Mouse (Mus musculus) neural tube, embryonic 14.5 days (tissue): ENCODE results near the gene Cdk1. TPM values are rescaled to one million over a fixed set of nuclear protein-coding genes. Genes with fewer than 3 reads are reported as not detected.

Experiments
- ATAC-seq: fragments of 200-750 bp; cut with Nextera tagmentation; 2 replicates; pipeline ENCODE4 v1.8.0; 2017; ENCODE audit warnings: low read depth, mild to moderate bottlenecking, moderate TSS enrichment, moderate library complexity
- H3K27ac ChIP-seq: fragments of 300-500 bp; sonication (generic); 2 replicates; pipeline ENCODE4 v1.5.1; 2014; ENCODE audit warnings: low read depth, mild to moderate bottlenecking, control low read depth, low read length, moderate library complexity, mixed read lengths
- H3K27me3 ChIP-seq: fragments of 300-500 bp; sonication (generic); 2 replicates; pipeline ENCODE4 v1.6.1; 2014; ENCODE audit warnings: low read length; ENCODE audit not compliant: control insufficient read depth, insufficient read depth
- H3K36me3 ChIP-seq: fragments of 300-500 bp; sonication (generic); 2 replicates; pipeline ENCODE4 v1.6.1; 2014; ENCODE audit warnings: low read length, mixed read lengths; ENCODE audit not compliant: control insufficient read depth, insufficient read depth
- H3K4me1 ChIP-seq: fragments of 300-500 bp; sonication (generic); 2 replicates; pipeline ENCODE4 v1.6.1; 2014; ENCODE audit warnings: low read length; ENCODE audit not compliant: control insufficient read depth, insufficient read depth
- H3K4me2 ChIP-seq: fragments of 300-500 bp; sonication (generic); 2 replicates; pipeline ENCODE4 v1.6.1; 2014; ENCODE audit warnings: mild to moderate bottlenecking, low read depth, low read length, control low read depth
- H3K4me3 ChIP-seq: fragments of 300-500 bp; sonication (generic); 2 replicates; pipeline ENCODE4 v1.5.1; 2014; ENCODE audit warnings: low read depth, low read length, control low read depth, mixed read lengths
- H3K9ac ChIP-seq: fragments of 300-500 bp; sonication (generic); replicated peaks from 2 replicates; pipeline ENCODE4 v1.6.1; 2014; ENCODE audit warnings: low read depth, mild to moderate bottlenecking, control low read depth, low read length, mixed read lengths
- H3K9me3 ChIP-seq: fragments of 300-500 bp; sonication (generic); 2 replicates; pipeline ENCODE4 v1.6.1; 2016; ENCODE audit warnings: low read length; ENCODE audit not compliant: control insufficient read depth
- WGBS: fragments of 180-500 bp; shearing (Covaris S2); extraction: QIAGEN DNeasy Blood & Tissue Kit; methylation state at CpG from one replicate; pipeline ENCODE4 v1.1.7; 2014; 5-methylcytosine and 5-hydroxymethylcytosine counted together
- polyA plus RNA-seq: library from polyadenylated mRNA; unstranded; fragments of >200 nt; fragmentation: Nextera tagmentation; extraction: Ambion mirVana; gene quantifications from 2 replicates; pipeline ENCODE4 v1.2.1, GENCODE M21; 2014

The Cdk1 gene
- polyA plus RNA-seq, 1 experiment from 2014 or later: 30.0 TPM

GRCm38 (mm10) chr10:69323986-69324385 is 28.8 kb downstream of the Cdk1 start:
- H3K27ac ChIP-seq: no peak overlapping the region
- WGBS: 82% methylated on average over 13 of the region's 13 CpGs
- no peak overlapping the region for H3K4me3 ChIP-seq
- H3K36me3 ChIP-seq: no peaks in the 10 kb centered on the region
- H3K27me3 ChIP-seq: no peaks in the 10 kb centered on the region
- H3K9ac ChIP-seq: no peak overlapping the region
- ATAC-seq: no peak
- H3K4me2 ChIP-seq: no peak overlapping the region
- no peaks in the 10 kb centered on the region for H3K9me3 ChIP-seq
- no peaks in the 10 kb centered on the region for H3K4me1 ChIP-seq

- 42% methylated on average over 15 of the region's 15 CpGs for WGBS
- no peaks in the 10 kb centered on the region for H3K36me3 ChIP-seq
- H3K4me1 ChIP-seq: no peaks in the 10 kb centered on the region
- H3K9ac ChIP-seq: no peak overlapping the region
- ATAC-seq: no peak
- H3K27me3 ChIP-seq: no peaks in the 10 kb centered on the region
- H3K9me3 ChIP-seq: no peaks in the 10 kb centered on the region
- H3K4me3 ChIP-seq: no peak overlapping the region
- peak overlapping the region; percentile 12; the same call in 1 of the 2 replicates for H3K4me2 ChIP-seq
- H3K27ac ChIP-seq: no peak overlapping the region
These were observed 31.2 kb downstream of the Cdk1 start for GRCm38 (mm10) chr10:69321519-69322035.

GRCm38 (mm10) chr10:69320667-69321518 is 31.8 kb downstream of the Cdk1 start:
- Histone ChIP-seq H3K4me3 (no peak overlapping the region), H3K9me3 (no peaks in the 10 kb centered on the region), H3K27ac (no peak overlapping the region), H3K4me2 (peak overlapping the region; percentile 12; the same call in 1 of the 2 replicates), H3K36me3 (no peaks in the 10 kb centered on the region), H3K27me3 (no peaks in the 10 kb centered on the region), H3K4me1 (no peaks in the 10 kb centered on the region), H3K9ac (no peak overlapping the region)
- 47% methylated on average over 21 of the region's 21 CpGs for WGBS
- ATAC-seq: peak; percentile 81; the same call in 1 of the 2 replicates

- Histone ChIP-seq H3K4me2 (no peak overlapping the region), H3K4me3 (no peak overlapping the region), H3K9me3 (no peaks in the 10 kb centered on the region), H3K27ac (no peak overlapping the region), H3K27me3 (no peaks in the 10 kb centered on the region), H3K9ac (no peak overlapping the region), H3K36me3 (no peaks in the 10 kb centered on the region), H3K4me1 (no peaks in the 10 kb centered on the region)
- WGBS: 90% methylated on average over 11 of the region's 11 CpGs
- no peak for ATAC-seq
These were observed 34.2 kb downstream of the Cdk1 start for GRCm38 (mm10) chr10:69318514-69318913.

GRCm38 (mm10) chr10:69313944-69314343 is 38.8 kb downstream of the Cdk1 start:
- Histone ChIP-seq H3K36me3 (no peaks in the 10 kb centered on the region), H3K4me2 (no peak overlapping the region), H3K4me3 (no peak overlapping the region), H3K4me1 (no peaks in the 10 kb centered on the region), H3K27ac (no peak overlapping the region), H3K27me3 (no peaks in the 10 kb centered on the region), H3K9ac (no peak overlapping the region), H3K9me3 (no peaks in the 10 kb centered on the region)
- WGBS: 49% methylated on average over 8 of the region's 8 CpGs
- no peak for ATAC-seq

GRCm38 (mm10) chr10:69311867-69312266 is 40.9 kb downstream of the Cdk1 start:
- Histone ChIP-seq H3K27ac (no peak overlapping the region), H3K27me3 (no peaks in the 10 kb centered on the region), H3K4me1 (no peaks in the 10 kb centered on the region), H3K4me2 (no peak overlapping the region), H3K4me3 (no peak overlapping the region), H3K9me3 (no peaks in the 10 kb centered on the region), H3K36me3 (no peaks in the 10 kb centered on the region), H3K9ac (no peak overlapping the region)
- 62% methylated on average over 16 of the region's 16 CpGs for WGBS
- no peak for ATAC-seq

GRCm38 (mm10) chr10:69309109-69309508 is 43.6 kb downstream of the Cdk1 start:
- no peak overlapping the region for H3K4me2 ChIP-seq
- no peaks in the 10 kb centered on the region for H3K36me3 ChIP-seq
- H3K27ac ChIP-seq: no peak overlapping the region
- WGBS: 62% methylated on average over 5 of the region's 5 CpGs
- H3K27me3 ChIP-seq: no peaks in the 10 kb centered on the region
- no peak overlapping the region for H3K4me3 ChIP-seq
- no peak overlapping the region for H3K9ac ChIP-seq
- H3K9me3 ChIP-seq: no peaks in the 10 kb centered on the region
- no peak for ATAC-seq
- H3K4me1 ChIP-seq: no peaks in the 10 kb centered on the region

GRCm38 (mm10) chr10:69307067-69307466 is 45.7 kb downstream of the Cdk1 start:
- Histone ChIP-seq H3K9ac (no peak overlapping the region), H3K4me3 (no peak overlapping the region), H3K4me2 (no peak overlapping the region), H3K36me3 (no peaks in the 10 kb centered on the region), H3K27me3 (no peaks in the 10 kb centered on the region), H3K9me3 (no peaks in the 10 kb centered on the region), H3K27ac (no peak overlapping the region), H3K4me1 (no peaks in the 10 kb centered on the region)
- ATAC-seq: no peak
- WGBS: 47% methylated on average over 5 of the region's 5 CpGs

- H3K9me3 ChIP-seq: no peaks in the 10 kb centered on the region
- no peak overlapping the region for H3K27ac ChIP-seq
- WGBS: 69% methylated on average over 14 of the region's 14 CpGs
- no peaks in the 10 kb centered on the region for H3K27me3 ChIP-seq
- H3K4me2 ChIP-seq: no peak overlapping the region
- no peak for ATAC-seq
- no peaks in the 10 kb centered on the region for H3K4me1 ChIP-seq
- no peak overlapping the region for H3K4me3 ChIP-seq
- no peaks in the 10 kb centered on the region for H3K36me3 ChIP-seq
- H3K9ac ChIP-seq: no peak overlapping the region
These were observed 46.5 kb downstream of the Cdk1 start for GRCm38 (mm10) chr10:69306205-69306604.
